Mouse (Mus musculus) granulocyte monocyte progenitor cell, adult 5-6 weeks (primary cell): ENCODE measurements around the gene Nrbf2. TPM values are rescaled to one million over a fixed set of nuclear protein-coding genes. Genes with fewer than 3 reads are reported as not detected.

Source experiments
- ATAC-seq: replicated peaks from 2 replicates; pipeline ENCODE4 v1.8.0; 2016; ENCODE audit warnings: mild to moderate bottlenecking, moderate TSS enrichment, inconsistent platforms; ENCODE audit not compliant: poor library complexity, severe bottlenecking
- total RNA-seq, 2 experiments: library from RNA; stranded (forward) in 1 of 2; stranded (reverse) in 1 of 2; fragments of 200-712, 200-1000 nt in 1 of 2; fragments of >200 nt in 1 of 2; fragmentation: Nextera tagmentation in 1 of 2; gene quantifications; 2 replicates each; pipeline ENCODE4 v1.2.3; 2014 to 2017

Gene Nrbf2
- total RNA-seq, 2 experiments from 2014 or later: 19.6 to 22.8 TPM

DNA sequence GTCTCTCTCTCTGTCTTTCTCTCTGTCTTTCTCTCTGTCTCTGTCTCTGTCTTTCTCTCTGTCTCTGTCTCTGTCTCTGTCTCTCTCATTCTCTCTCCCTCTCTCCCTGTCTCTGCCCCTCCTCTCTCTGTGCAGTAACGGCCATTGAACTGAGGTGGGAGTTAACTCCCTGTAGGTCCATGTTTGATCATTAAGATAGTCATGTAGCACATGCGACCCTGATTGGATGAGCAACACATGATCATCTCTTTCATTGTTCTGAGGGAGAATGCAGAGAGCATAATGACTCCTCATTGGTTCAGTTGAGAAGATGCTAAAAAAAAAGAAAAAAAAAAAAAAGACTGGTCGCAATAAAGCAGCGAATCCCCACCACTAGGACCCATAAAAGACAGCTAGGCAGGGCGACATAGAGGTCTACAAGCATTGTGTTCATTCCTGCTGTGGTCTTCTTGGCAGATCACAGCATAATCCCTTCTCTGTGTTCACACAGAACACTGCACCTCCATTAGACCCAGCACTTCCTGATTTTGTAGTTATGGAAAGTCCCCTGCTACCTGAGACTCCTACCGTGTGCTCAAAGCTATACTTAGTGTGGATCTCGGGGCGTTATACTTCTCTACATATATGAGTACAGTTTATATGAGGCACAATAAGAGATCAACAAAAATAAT is 11.5 kb upstream of the Nrbf2 start:
- no peak; the same call in 1 of the 2 replicates for ATAC-seq

DNA sequence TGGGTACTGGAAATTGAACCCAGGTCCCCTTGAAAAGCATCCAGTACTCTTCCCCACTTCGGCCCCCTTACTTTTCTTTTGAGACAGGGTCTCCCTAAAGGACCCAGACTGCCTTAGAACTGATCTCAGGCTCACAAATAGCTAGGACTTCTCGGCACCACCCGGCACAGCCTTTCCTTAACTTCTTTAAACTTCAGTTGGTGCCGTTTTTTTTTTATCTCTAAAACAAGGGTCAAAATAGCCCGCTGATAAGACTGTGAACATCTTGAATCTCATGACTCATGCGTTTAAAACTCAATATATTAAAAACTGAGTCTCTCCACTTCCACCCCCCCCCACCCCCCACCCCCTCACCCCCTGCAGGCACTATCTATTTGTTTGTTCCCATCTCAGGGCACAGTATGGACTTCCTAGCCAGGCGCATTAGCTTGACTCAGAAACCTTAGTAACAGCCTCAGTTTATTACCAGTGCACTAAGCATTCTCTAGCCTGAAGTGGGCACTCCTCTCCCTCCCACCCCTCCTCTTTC is 10.9 kb upstream of the Nrbf2 start:
- ATAC-seq: no peak

GRCm38 (mm10) chr10:67295331-67295730 is 10.2 kb upstream of the Nrbf2 start:
- ATAC-seq: no peak

GRCm38 (mm10) chr10:67291087-67291486 is 6.0 kb upstream of the Nrbf2 start:
- ATAC-seq: peak; percentile 80

- peak; percentile 85 for ATAC-seq
These were observed 5.5 kb upstream of the Nrbf2 start for GRCm38 (mm10) chr10:67290622-67291021.

- no peak for ATAC-seq
These were observed 2.8 kb upstream of the Nrbf2 start for GRCm38 (mm10) chr10:67287877-67288276.

- ATAC-seq: peak; percentile 71
These were observed 337 bp downstream of the Nrbf2 start for GRCm38 (mm10) chr10:67284761-67285175.

DNA sequence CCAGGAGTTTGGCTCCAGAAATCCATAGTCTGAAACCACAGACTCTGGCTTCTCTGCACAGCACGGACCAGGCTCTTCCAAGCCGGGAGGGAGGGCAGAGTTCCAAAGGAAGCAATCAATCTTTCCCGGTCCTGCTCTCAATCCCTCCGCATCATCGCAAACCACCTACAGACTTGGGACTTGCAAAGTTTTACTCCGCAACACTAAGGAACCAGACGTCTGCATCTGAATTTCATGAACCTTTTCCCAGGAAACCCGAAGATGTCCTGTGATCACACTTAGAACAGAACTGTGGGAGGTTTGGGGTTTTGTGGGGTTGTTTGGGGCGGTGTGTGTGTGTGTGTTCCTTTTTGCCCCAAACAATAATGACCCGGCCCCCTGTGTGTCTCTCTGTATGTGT is 794 bp downstream of the Nrbf2 start:
- ATAC-seq: no peak

DNA sequence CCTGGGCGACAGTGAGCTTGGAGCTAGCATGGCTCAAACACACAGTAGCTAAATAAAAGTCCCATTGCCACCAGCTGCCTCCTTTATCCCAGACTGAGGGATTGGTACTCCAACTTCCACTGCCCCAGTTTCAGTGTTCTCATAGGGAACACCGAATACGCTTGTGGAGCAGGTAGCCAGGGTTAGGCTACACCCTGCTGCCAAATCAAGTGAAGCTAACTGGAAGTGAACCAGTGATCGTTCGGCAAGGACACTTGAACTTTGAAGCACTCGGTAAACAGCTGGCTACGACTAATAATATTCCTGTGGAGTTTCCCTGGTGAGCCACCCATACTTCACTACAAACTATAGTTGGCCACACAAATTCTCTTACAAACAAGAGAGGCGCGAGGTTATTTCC is 1.6 kb downstream of the Nrbf2 start:
- no peak for ATAC-seq

DNA sequence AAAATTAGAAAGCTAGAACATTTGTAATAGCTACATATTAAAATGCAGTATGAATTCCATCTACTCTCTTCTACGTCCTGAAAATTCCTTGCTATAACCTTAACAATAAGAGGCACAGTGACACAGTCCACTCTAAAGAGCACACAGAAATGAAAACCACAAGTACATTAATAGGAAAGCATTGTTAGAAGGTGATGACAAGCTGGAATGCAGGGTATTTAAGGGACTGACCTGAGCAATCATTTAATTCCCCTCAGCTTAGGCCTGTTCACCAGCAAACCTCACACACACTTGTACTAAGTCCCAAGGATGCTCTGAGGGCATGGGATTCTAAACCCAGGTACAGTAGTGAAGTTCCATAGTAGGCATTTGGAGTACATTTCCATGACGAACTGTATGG is 2.6 kb downstream of the Nrbf2 start:
- no peak for ATAC-seq

GRCm38 (mm10) chr10:67281852-67282251 is 3.3 kb downstream of the Nrbf2 start:
- ATAC-seq: no peak

- ATAC-seq: no peak
These were observed 9.2 kb downstream of the Nrbf2 start for GRCm38 (mm10) chr10:67275916-67276315.

- ATAC-seq: peak; percentile 56
These were observed 20.3 kb downstream of the Nrbf2 start for GRCm38 (mm10) chr10:67264852-67265251.

DNA sequence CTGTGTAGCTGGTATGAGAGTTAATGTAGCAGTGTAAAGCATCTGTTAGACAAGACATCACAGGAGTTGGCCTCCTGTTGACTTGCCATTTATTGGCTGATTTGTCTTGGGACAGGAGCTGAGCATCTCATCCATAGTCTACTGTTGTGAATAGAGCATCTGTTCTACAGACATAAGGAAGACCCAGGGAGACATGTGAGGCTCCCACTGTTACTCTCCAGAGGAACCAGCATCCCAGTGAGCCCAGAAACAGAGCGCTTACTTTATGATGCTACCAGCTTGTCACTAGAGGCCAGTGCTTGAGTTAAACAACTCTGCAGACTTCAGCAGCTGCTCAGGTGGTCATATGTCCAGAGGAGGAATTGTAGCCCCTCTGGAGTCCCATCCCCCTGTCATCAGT is 32.0 kb downstream of the Nrbf2 start:
- no peak for ATAC-seq

DNA sequence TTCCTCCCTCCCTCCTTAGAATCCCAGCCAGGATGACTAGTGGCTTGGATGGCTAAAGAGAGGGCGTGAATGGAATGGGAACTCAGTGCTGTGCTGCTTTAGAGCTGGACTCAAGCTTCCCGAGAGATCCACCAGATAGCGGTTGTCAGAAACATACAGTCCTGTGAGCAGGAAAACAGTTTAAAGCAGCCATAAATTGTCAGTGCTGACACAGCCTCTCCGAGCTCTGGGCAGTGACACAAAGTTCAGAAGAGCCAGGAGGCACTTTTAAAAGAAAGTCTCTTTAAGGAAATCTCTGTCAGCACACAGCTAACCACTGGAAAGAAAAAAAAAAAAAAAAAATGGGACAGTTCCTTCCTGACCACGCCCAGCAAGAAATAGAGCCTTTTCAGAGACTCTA is 32.8 kb downstream of the Nrbf2 start:
- no peak for ATAC-seq

GRCm38 (mm10) chr10:67250846-67251245 is 34.3 kb downstream of the Nrbf2 start:
- ATAC-seq: no peak

DNA sequence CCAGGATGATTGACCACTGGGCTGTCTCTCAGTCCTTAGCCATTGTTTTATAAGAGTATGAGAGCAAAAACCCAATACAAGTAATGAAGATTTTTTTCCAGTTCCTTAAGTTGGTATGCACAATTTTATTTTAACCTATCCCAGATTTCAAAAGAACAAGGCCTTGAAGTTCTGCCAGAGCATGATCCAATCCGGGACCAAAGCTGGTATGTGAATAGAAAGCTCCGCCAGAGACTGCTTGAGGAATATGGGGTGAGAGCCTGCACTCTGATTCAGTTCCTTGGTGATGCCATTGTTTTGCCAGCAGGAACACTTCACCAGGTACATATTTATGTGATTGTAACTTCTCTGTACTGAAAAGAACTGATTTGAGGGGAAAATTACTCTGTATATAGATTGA is 35.6 kb downstream of the Nrbf2 start:
- no peak for ATAC-seq

DNA sequence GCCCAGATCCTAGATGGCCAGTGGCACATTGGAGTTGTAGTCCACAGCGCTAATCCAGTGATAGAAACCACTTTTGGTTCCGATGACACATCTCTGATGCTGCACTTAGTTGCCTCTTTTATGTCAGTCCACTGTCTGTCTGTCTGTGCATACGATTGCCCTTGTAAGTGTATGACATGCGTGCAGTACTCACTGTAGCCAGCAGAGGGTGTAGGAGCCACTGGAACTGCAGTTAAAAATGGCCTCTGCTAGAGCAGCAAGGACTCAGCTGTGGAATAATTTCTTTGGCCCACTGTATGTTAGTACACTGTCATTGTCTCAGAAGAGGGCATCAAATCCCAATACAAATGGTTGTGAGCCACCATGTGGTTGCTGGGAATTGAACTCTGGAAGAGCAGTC is 38.0 kb downstream of the Nrbf2 start:
- ATAC-seq: peak; percentile 82

DNA sequence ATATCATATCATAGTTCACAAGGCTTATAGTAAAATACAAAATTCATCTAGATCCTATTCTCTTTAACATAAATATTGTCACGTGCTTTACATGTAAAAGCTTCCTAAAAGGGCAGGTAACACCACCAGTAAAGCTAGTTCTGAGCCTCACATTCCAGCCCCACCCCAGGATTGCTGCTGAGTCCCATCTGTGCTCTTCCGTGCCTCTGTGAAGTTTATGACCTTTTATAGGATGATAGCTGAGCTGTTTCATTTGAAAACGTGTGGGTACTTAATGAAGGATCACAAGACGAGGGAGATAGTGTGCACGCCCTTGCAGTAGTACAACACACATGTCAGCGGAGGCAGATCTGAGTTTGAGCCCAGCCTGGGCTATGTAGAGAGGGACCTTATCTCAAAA is 54.7 kb downstream of the Nrbf2 start:
- ATAC-seq: no peak

DNA sequence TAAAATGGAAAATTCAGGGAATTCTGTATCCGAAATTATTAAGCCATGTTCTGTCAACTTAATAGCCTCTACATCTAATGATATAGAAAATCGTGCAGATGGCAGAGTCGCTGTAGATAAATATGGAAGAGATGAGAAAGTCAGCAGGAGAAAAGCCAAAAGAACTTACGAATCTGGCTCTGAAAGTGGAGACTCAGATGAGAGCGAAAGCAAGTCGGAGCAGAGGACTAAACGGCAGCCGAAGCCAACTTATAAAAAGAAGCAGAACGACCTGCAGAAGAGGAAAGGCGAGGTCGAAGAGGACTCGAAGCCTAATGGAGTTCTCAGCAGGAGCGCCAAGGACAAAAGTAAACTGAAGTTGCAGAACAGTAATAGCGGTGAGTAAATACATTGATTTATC is 58.6 kb downstream of the Nrbf2 start:
- ATAC-seq: no peak

DNA sequence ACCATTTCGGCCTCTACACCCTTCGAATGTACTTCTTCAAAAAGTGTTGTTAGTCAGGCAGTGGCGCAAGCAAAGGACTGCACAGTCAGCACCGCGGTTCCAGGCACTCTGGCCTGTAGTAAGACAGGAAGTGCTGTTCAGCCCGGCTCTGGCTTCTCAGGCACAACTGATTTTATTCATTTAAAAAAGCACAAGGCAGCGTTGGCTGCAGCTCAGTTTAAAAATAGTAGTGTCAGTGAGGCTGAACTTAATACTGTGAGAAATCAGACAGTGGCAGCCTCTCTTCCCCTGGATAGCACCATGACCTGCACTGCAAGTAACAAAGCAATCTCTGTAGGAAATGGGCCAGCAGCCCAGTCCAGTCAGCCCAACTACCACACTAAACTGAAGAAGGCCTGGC is 59.0 kb downstream of the Nrbf2 start:
- peak; percentile 90 for ATAC-seq

GRCm38 (mm10) chr10:67225528-67225927 is 59.6 kb downstream of the Nrbf2 start:
- ATAC-seq: no peak
